Mouse (Mus musculus) ES-E14 (cell line): ENCODE data around the gene Pmf1.

Experiments
- CHD2 ChIP-seq: IDR thresholded peaks from 2 replicates; pipeline ENCODE4 v1.6.1; 2014; ENCODE audit warnings: mild to moderate bottlenecking, low read depth, low read length, inconsistent platforms
- HCFC1 ChIP-seq: IDR thresholded peaks from 2 replicates; pipeline ENCODE4 v1.6.1; 2012; ENCODE audit warnings: low read length, inconsistent platforms, borderline replicate concordance; ENCODE audit not compliant: insufficient read depth
- ZC3H11A ChIP-seq: IDR thresholded peaks from 2 replicates; pipeline ENCODE4 v1.6.1; 2012; ENCODE audit warnings: low read depth, mild to moderate bottlenecking, inconsistent platforms, low read length, borderline replicate concordance
- ZNF384 ChIP-seq: IDR thresholded peaks from 2 replicates; pipeline ENCODE4 v1.6.1; 2012; ENCODE audit warnings: low read depth, low read length, inconsistent platforms

DNA sequence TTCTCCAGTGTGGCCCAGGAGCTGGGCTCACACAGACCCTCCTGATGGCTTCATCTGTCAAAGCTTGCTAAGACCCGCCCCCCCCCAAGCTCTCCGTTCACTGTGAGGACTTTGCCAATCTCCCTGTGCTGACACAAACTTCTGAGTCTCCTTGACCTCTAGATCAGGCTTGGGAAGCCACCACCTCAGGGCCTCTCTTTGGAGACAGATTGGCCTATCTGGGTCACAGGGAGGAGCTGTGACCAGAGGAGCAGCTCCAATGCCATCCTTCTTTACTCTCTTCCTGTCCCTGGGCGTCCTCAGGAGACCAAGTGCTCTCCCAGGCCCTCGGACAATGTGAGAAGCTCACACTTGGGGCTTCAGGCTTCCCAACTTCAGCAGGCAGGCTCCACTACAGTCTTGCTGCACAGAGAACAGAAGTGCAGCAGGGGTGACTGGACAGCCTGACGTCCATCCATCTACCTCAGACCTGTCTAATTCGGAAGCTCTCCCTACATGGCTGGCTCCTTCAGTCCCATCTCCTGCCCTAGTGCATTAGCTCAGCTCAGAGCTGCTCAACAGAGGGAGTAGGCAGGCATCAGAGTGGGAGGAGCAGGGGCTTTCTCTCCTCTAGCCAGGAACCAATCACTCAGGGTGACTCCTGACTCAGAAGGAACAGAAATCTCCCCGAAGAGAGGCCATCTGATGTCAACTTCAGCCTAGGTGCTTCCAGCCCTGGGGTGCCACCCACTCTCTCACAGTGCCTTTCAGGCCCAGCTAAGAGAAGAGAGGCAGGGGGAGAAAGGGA, 46.8 kb upstream of the Pmf1 start:
- TF ChIP-seq ZC3H11A (no peak), HCFC1 (no peak), ZNF384 (no peak), CHD2 (no peak)
